Mouse (Mus musculus) left cerebral cortex, adult 9 months (tissue): ENCODE measurements around the gene Dlx5.

Experiments
- DNase-seq, 2 experiments: peaks; one replicate each; pipeline ENCODE4 v3.0.0; 2022; ENCODE audit warnings: low spot score in 2 of 2

Gene Dlx5

GRCm38 (mm10) chr6:6859950-6860410 lies 21.9 kb downstream of the Dlx5 start:
- no peak for DNase-seq

DNA sequence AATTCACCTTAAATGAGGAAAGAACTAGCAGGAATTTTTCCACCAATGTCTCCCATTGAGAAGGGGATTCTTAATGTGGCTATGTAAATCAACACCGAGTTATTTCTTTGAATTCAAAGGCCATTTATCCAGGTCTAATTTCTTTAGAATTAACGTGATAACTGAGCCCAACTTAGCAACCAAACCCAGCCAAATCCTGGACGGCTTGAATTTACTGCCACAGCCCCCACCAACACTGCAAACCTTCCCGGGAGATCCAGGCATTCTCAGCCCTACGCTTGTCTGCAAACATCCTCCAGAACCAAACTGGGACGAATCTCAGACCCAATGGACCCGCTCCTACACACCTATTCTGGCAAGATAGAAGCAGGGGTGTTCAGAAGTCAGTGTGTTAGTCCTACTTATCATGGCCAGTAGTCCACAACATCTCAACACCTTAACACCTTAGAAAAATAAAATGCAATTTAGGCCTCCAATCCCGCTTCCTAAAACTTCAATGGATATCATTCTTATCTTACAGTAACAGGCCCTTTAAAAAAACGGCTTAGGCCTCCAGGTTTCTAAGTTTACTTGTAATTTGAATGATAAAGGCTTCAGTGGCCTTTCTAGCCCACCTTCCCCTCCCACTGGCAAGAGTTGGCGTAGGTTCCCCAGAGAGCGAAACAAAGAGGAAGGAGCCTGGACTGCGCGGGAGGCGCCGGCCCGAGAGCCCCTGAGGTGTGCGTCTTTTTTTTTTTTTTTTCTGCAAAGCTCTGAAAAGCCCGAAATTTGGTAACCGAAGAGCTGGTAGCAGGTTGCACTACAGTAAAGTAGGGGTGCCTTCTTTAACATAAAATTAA lies 22.6 kb downstream of the Dlx5 start:
- no peak for DNase-seq

DNA sequence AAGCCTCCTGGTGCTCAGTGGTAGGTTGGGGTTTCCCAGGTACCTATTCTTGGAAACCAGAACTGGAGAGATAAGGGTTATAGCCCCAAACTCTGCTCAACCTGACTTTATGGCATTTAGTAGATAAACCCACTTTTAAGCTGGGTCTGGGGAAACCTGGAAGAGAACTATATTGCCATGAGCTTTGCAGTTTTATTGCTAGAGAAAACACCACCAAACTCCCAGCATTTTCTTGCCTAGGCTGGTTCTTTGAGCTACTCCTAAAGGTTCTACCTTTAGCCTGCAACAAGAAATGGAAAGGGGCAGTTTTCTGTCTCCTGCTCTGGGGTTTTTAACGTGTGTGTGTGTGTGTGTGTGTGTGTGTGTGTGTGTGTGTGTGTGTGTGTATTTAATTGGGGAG lies 23.3 kb downstream of the Dlx5 start:
- DNase-seq, result no peak

DNA sequence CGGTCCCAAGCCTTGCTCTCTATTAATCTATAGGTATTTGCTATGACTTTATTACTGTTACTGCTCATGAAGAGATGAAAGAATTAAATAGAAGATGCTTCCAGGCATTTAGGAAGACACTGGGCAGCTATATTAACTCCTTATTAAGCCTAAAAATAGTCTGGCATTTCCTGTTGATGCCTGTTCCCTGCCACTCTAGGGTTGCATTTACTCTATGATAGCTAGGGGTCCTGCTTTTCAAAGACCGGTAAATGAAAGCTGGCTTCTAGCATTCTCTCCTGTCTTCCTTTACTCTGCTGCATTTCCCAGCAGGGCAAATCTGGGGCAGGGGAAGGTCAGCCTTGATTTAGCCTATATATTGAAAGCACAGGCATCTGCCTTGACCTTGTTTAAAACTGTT lies 24.1 kb downstream of the Dlx5 start:
- no peak for DNase-seq

- no peak for DNase-seq
Observed at GRCm38 (mm10) chr6:6856881-6857280, 25.0 kb downstream of the Dlx5 start.

DNA sequence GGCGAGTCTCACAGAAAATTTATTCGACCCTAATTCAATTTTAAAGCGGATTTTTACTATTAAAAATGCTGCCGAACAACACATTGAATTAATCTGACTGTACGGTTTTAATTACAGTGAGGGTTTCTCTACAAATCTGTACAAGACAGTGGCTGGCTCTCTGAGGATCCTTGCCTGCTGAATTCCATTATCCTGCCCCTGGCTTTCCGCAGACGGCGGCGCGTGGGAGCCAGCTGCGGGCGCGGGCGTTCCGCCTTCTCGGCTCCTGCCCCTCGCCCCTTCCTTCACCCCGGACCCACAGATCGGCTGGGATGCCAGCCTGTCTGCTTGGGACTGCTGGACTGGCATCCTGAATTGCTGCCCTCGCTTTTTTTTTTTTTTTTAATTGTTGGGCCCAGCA lies 25.6 kb downstream of the Dlx5 start:
- no peak for DNase-seq

- no peak for DNase-seq
Observed at GRCm38 (mm10) chr6:6855746-6856185, 26.1 kb downstream of the Dlx5 start.

GRCm38 (mm10) chr6:6854902-6855745 lies 26.8 kb downstream of the Dlx5 start:
- DNase-seq, result no peak

DNA sequence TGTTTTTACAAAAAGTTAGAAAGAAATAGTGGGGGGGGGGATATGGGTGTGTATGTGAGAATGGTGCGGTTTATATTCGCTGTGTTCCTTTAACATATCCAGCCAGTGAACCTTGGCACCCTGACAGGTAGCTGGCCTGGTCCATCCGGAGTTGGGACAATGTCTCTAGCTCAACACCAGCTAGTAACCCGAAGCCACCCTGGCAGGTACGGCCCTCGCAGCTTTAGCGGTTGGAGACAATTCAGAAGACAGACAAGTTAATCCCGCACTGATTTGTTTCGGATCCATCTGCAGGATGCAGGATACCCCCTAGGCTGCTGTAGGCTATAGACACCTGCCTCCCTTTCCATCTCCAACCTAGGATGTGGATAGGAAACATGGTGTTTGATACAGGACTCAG lies 27.7 kb downstream of the Dlx5 start:
- DNase-seq, result no peak

DNA sequence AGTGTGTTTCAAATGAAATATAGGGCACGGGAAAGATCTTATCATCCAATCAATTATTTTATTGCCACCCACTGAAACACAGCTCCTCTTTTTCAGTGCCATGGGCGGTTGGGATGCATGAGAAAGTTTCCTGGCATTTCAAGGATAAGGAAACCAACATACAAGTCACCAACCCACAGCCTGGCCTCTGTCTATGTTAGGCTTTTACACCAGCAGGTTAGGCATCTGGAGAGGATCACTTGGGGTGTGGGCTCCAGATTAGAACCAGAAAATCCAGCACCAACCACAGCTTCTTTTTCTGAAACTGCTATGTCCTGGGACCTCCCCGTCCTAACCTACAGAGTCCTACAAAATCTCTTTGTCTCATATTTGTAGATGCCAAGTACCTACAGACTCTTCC lies 28.9 kb downstream of the Dlx5 start:
- no peak for DNase-seq

DNA sequence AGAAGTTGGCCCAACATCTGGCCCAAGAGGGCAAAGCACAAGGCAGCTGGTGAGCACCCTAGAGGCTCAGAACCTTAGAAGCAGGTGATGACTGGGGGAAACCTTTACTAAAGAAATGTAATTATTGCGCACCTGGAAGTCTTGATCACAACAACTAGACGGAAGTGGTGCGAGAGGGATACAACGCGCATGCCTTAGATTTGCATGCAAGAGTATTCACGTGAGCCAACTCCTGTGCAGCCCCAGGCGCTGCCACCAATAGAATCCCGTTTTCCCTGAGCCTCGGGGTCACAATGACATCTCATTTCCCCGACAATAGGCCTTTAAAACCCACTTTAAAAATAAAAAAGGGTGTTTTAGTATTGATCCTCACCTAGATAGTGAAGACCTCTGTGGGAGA lies 30.7 kb downstream of the Dlx5 start:
- DNase-seq, result no peak

GRCm38 (mm10) chr6:6850324-6851060 lies 31.4 kb downstream of the Dlx5 start:
- DNase-seq, result no peak

DNA sequence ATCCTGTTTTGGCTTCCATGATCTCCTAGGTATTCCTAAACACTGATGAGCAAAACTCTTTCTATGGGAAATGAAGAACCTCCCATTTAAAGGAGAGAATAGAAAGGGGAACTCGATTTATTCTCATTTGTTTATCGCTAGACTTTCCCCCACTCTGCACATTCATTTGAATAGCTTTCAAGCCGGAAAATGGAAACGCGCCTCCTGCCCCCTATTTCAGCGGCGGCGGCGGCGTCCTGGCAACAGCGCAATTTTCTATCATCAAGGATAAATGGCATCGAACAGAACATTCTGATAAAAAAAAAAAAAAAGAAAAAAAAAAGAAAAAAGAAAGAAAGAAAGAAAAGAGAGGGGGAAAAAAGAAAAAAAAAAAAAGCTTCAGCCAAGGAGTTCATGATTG lies 32.1 kb downstream of the Dlx5 start:
- DNase-seq, result no peak

- DNase-seq, result no peak
Observed at GRCm38 (mm10) chr6:6848541-6848940, 33.3 kb downstream of the Dlx5 start.

DNA sequence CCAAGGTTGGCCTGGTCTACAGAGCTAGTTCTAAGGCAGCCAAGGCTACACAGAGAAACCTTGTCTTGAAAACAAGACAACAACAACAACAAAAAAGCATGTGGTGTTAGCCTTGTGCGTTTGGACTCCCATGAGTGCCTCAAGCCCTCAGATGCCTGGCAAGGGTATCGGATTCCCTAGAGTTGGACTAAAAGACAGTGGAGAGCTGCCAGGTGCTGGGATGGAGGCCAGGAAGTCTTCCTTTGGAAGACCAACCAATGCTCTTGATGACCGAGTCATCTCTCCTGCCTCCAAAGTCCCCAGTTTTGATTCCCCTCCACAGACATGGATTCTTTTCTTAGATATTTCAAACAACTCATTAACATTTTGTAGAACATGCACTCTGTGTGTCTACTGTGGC lies 48.6 kb downstream of the Dlx5 start:
- no peak for DNase-seq

DNA sequence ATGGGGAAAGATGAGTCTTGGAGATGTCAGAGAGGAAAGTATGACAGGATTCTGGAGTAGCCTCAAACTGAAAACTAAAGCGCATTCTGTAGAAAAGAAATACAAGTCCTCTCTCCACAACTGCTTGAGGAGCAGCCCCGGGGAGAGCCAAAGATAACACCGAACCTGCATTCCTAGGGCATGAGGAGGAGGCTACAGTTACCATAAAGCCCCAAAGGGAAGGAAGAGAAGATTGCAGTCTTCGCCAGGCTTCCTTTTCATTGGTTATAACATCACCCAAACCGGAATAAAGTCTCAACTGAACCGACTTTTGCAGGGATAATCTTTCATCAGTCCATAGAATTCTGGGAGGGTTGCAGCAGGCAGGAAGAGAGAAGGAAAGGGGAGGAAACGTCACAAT lies 51.4 kb downstream of the Dlx5 start:
- no peak for DNase-seq
